Mouse (Mus musculus): ENCODE results near the gene Gjd3.

DNA sequence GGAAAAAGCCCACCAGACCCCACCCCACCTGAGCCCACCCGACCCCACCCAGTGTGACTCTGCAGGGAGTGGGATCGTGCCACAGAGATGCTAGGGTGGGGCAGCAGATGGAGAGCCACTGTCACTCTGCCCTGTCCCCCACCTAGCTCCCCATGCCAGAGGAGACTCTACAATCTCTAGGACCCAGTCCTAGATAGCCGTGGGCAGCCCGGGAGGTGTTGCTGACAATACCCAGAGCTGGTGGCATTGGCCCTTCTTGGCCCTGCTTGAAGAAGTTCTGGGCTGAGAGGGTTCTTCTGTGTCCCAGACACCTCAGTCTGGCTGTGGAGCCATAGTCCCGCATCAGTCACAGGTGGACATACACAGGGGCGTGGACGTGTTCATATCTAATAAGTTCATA, 2.7 kb upstream of the Gjd3 start:
- TF ChIP-seq MYOG (IDR thresholded peaks at IDR 0.05; ENCODE audit: control insufficient read depth in 1 of 3, insufficient read depth in 1 of 3, insufficient read length in 2 of 3, low read depth in 2 of 3) (no peak), POLR2A (IDR thresholded peaks at IDR 0.05; ENCODE audit: insufficient read length, low read depth) (no peak), MAX (IDR thresholded peaks at IDR 0.05; ENCODE audit: low read depth) (no peak), TCF3 (IDR thresholded peaks at IDR 0.05; ENCODE audit: insufficient read length, low read depth) (no peak), REST (IDR thresholded peaks at IDR 0.05; ENCODE audit: insufficient read depth, insufficient read length) (no peak), POLR2AphosphoS2 (IDR thresholded peaks at IDR 0.05; ENCODE audit: insufficient read length, low read depth) (no peak)

All from myocyte (in vitro differentiated cells).